Mouse (Mus musculus): ENCODE measurements around the gene Hspb1. TPM values are rescaled to one million over a fixed set of nuclear protein-coding genes. Genes with fewer than 3 reads are reported as not detected.

The Hspb1 gene
- total RNA-seq, 4 experiments from 2014 or later: 202 to 250 (median 231) TPM

DNA sequence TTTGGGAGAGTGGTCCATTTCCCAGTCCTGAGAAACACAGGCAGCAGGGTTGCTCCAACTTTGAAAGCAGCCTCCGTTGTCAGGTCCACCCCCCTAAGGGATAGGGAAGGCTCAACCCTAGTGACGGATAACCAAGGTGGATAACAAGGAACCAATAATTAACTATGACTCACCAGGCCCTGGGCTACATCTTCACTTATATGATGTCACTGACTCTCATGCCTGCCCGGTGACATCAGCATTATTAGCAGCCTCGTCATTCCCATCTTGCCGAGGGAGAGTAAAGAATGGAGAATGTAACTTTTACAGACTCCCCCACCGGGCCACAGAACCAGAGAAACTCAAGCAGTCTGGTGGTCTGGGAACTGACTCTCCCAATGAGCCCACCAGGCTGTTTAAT is 3.1 kb upstream of the Hspb1 start:
- DNase-seq (ENCODE audit: low spot score in 2 of 2): no peak

DNA sequence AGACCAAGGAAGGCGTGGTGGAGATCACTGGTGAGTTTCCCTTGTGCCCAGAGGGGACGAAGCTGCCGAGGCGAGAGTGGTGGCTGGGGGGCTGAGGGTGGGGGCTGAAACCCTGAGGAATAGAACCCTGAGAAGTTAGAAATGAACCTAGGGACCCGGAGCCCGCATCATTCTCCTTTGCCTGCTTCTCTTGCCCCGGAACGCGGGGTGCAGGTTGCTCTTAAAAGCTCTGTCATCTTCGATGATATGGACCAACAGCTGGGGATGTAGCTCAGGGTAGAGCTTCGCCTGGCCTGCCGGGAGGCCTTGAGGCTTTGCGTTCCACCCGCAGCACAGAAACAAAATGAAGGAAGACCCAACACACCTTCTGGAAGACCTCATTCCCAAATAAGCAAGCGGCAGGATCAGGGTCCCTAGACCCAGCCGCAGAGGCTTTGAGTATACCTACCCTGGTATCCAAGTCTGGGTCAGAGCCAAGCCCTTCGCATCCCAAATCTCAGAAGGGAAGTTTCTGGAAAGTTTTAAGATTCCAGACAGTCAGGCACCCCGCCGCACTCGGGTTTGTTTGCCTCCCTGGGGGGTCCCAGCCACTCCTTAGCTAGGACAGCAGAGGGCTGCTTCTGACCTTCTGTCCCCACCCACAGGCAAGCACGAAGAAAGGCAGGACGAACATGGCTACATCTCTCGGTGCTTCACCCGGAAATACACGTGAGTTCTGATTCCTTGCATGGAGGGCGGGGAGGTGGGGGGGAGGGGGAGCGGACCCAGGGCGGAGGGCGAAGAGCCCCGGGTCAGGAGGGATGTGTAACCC is 891 bp downstream of the Hspb1 start:
- DNase-seq (ENCODE audit: low spot score in 2 of 2): no peak

DNA sequence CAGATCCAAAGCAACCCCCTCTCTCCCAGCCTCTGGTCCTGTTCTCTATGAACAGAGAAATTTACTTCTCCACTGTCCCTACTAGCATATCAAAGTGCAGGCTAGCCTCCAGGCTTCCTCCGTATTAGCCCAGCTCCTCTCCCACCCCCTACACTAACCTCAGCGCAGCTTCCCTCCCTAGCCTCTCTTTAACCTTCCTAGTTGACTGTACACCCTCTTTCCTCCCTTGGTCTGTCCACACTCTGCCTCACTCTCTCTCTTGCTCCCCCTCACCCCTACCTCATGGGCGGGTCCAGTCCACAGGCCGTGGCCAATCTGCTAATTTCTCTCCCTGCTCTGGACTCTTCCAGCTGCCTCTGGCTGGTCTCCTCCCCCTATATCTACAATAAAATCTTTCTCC is 2.6 kb downstream of the Hspb1 start:
- DNase-seq (ENCODE audit: low spot score in 2 of 2): no peak

DNA sequence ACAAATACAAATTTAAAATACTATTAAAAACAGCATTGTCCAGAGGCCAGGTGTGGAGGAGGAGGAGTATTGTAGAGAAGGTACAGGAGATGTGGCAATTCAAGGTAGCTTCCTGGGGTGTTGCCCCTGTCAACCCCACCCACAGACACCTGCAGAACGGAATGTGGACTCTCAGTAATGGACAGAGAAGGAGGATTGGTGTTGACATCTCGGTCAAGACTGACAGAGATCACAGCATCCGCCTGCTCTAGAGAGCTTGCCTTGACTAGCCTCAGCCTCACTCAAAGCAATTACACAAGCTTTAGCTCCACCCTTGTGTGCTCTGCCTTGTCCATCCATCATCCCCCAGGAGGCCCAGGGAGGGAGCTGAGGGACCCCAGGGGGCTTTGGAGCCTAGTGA is 3.2 kb downstream of the Hspb1 start:
- no peak for DNase-seq (ENCODE audit: low spot score in 2 of 2)

DNA sequence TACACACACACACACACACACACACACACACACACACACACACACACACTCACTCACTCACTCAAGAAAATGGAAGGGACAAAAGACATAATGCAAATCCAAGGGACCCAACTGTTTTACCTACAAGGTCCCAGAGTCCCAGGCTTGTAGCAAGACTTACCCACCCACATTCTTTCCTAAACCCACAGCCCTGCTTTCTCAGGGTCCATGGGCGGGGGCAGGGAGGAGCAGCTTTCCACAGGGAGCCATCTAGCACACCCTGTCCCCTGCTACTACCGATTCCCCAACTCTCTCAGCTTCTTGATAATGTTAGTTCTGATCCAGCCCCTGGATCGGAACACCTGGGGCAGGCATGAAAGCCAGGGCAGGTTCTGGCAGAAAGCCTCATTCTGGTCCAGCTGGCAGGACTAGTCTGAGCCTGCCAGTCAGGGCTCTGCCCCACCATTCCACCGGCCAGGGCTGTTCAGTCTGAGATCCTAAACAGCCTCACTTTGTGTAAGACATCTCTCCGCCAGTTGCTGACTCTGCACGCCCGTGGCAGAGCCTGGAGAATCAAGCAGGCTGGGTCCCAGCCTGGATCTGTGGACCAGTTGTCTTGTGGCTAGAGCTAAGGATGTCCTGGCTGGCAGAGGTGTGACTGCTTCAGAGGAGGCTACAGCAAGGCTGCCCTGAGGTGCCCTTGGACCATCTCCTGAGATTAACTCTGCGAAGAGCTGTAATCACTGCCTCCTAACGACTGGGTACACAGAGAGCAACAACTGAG is 5.1 kb downstream of the Hspb1 start:
- DNase-seq (ENCODE audit: low spot score in 2 of 2): peak in 1 of 2 experiments; percentile 59

DNA sequence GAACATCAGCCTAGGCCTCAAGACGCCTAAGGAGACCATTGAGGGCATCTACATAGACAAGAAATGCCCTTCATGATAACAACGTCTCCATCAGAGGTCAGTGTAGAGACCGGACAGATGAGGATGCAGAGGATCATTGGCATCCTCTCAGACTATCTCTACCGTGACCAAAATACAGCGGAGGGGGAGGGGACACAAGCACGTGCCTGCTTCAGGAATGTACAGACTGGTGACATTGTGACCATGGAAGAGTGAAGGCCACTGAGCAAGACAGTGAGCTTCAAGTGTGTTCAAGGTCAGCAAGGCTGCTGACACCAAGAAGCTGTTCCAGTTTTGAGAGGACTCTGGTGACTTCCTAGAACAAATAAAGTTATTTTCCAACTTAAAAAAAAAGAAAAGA is 7.2 kb downstream of the Hspb1 start:
- no peak for DNase-seq (ENCODE audit: low spot score in 2 of 2)

DNA sequence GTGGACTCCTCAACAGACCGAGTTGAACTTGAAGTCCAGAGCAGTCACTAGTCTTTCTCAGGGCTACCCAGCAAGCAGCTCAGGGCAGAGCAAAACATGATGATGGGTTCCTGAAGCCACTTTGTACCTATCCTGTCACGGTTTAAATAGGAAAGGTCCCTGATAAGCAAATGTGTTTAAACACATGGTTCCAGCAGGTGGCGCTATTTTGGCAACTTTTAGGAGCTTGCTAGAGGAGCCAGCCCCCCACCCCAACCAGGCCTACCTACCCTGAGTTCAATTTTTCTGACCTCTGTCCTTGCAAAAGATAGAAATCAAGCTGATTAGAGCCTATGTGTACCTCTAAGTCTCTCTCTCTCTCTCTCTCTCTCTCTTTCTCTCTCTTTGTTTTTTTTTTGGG is 10.3 kb downstream of the Hspb1 start:
- no peak for DNase-seq (ENCODE audit: low spot score in 2 of 2)

DNA sequence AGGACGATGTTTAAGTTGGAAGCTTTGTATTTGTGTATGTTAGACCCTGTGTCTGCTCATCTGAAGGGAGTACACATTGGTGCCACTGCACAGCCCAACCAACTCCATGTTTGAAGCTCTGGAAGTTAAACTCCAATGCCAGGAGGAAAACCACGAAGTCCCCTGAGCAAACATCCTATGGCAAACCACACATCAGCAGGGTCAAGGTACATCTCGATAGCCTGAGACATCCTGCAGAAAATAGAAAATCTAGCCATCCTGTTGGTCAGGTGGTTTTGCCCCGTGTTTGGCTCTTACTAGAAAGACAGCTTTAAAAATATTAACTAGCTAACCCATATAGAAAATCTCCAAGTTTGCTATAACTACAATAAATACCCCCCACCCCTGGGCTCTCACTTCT is 11.3 kb downstream of the Hspb1 start:
- no peak for DNase-seq (ENCODE audit: low spot score in 2 of 2)

DNA sequence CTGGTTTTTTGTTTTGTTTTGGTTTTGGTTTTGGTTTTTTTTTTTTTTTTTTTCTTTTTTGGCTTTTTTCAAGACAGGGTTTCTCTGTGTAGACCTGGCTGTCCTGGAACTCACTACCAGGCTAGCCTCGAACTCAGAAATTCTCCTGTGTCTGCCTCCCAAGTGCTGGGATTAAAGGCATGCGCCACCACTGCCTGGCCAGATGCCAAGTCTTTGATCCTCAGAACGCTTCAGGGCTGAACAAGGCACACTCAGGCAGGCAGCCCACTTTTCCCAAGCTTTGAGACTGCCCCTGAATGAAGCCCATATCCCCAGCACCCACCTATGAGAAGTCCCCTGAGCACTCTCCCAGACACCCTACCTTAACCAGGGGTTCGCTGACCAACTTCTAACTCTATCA is 12.1 kb downstream of the Hspb1 start:
- DNase-seq (ENCODE audit: low spot score in 2 of 2): no peak

DNA sequence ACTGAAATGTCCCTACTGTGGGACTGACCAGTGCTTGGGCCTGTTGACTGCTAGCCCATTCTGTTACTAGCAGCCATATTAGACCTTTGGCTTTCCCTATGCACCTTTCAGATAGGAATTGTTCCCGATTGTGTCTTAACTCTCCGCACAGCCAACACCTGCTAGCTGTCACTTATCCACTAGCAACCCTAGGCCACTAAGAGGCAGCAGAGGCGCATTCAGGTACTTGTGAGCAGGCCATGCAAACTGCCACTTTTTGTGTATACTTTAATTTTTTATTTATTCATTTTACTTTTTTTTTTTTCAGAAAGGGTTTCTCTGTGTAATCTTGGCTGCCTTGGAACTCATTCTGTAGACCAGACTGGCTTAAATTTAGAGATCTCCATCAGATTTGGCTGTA is 13.0 kb downstream of the Hspb1 start:
- DNase-seq (ENCODE audit: low spot score in 2 of 2): no peak

DNA sequence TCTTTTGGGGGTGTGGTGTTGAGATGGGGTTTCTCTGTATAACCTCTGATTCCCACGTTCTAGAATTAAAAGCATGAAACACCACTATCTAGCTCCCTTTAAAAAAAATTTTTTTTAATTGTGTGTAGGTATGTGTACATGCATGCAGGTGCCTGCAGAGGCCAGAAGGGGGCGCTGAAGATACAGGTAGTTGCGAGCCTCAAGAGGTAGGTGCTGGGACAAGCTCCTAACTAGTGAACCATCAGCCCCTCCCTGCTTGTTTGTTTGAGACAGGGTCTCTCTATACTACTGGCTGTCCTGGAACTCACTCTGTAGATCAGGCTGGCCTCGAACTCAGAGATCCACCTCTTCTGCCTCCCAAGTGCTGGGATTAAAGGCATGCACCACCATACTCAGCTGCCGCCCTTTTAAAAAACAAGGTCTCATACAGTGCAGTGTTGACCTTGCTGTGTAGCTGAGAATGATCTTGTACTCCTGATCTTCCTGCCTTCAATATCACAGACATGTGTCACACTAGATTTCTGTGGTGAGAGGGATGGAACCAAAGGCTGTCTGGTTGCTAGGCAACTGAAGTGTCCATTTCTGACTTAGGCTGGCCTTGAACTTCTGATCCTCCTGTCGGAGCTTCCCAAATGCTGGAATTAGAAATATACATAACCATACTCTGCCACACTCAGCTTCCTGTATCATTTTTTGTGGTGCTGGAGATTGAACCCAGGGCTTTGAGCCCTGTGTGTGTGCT is 13.8 kb downstream of the Hspb1 start:
- DNase-seq (ENCODE audit: low spot score in 2 of 2): no peak

DNA sequence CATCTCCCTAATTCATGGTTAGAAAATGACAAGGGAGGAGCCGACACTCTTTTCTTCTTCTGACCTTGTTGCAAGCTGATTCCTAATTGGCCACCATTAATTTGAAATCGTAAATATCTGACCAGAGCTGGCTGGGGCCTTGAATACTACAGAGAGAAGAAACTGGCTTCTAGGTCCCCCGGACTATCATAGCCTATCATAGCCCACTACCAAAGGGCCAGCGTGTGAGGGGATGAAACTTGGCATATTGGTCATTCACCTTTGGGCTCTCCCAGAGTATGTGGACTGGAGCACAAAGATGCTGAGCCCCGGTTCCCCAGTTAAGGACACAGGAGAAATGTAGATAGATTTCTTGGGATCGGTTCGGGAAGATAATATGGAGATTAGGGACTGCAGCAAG is 15.3 kb downstream of the Hspb1 start:
- no peak for DNase-seq (ENCODE audit: low spot score in 2 of 2)

DNA sequence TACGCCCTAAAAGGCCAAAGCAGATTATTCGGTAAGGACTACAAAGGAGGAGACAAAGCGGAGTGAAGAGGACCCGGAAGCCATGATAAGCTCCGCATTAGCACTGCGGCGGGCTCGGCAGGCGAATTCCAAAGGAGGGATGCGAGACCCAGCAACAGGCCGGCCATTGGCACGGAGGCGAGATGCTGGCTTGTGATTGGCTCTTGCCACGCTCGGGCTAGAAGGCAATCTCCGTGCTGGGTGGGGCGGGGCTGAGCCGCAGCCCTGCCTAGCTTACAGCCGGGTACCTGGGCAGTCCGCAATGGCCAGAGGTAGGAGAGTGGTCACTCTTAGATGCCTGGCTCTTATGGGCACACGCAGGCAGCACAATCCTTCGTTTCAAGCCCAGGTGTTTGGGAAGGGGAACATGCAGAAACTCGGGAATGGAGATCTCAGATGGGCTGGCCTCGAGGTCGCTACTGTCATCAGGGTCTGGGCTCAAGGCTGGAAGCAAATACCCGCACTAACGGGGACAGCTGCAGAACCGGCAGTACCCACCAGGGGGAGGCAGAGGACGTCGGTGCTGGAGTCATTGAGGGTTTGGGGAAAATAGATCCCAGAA is 15.9 kb downstream of the Hspb1 start:
- peak; percentile 88 to 90 for DNase-seq (ENCODE audit: low spot score in 2 of 2)

DNA sequence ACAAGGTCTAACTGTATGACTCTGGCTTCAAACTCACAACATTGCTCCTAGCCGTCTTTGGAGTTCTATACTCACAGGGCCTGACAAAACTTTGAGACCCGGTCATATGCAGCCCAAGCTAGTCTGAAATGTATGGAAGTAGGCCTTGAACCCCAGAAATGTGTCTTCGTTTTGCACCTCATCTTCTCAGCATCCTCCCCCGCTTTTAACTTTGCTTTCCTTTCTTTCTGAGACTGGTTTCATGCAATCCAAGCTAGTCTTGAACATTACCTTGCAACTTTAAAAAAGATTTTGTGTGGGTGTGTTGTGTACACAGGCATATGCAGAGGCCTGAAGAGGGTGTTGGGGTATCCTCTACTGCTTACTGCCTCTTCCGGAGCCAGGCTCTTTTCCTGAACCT is 16.5 kb downstream of the Hspb1 start:
- DNase-seq (ENCODE audit: low spot score in 2 of 2): no peak

DNA sequence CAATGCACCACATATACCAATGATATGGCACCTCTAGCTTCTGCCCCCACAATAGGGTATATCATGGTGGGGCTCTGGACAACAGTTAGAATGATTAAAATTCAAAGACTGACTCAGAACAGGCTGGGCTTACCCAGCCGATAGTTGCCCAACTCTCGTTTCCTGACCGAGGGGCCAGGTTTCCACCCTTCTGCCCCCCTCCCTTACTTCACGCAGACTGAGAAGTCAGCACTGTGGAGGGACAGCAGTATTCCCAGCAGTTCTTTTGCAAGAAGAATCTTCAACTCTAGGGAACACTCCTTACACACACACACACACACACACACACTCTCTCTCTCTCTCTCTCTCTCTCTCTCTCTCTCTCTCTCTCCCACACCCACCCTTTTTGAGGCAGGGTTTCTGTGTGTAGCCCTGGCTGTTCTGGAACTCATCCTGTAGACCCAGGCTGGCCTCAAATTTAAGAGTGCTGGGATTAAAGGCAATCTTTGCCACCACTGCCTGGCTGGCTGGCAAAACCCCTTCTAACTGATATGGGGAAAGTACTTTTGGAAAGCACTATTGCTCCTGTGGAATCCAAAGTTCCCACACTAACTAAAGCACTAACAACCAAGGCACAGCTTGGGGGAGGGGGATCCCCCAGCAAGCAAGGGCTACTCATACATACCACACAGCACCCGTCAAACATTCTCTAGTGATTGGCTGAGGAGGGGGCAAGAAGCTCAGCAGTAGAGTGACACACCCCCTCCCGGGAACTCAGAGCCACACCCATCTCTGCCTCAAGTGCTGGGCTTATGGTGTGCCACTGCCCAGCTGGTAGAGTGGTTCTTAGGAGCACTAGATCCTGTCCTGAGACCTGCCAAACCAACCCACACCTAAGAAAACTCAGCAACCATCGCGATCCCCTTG is 17.9 kb downstream of the Hspb1 start:
- no peak for DNase-seq (ENCODE audit: low spot score in 2 of 2)

DNA sequence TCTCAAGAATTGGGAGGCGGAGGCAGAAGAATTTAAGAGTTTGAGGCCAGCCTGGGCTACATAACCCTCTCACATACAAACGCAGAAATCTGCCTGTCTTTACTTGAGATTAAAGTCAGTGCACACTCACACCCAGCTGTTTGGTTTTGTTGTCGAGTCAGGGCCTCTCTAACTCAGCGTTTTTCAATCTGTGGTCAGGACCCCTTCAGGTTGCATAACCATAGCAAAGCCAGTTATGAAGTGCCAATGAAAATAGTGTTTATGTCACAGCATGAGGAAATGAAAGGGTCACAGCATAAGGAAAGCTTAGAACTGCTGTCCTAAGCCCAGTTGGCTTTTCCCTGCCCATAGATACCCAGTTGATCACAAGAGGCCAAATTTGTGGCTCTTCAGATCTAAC is 19.1 kb downstream of the Hspb1 start:
- no peak for DNase-seq (ENCODE audit: low spot score in 2 of 2)

DNA sequence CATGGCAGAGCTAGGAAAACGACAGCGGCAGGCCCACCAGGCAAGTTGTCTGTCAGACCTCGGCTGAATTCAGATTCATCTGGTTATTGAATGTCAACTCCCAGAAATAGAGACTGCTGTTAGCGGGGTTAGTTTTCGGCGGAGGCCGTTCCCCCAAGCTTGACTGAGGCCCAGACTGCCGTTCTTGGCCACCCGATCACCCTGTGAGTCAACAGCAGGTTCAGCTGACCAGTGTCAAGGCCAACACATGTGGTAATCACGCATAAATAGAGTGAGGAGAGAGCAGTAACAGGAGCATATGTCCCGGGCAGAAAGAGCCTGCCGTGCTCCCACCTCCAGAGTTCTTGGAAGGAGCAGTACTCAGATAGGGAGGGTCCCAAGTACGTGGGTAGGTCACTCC is 19.5 kb downstream of the Hspb1 start:
- DNase-seq (ENCODE audit: low spot score in 2 of 2): peak; percentile 86 to 89

DNA sequence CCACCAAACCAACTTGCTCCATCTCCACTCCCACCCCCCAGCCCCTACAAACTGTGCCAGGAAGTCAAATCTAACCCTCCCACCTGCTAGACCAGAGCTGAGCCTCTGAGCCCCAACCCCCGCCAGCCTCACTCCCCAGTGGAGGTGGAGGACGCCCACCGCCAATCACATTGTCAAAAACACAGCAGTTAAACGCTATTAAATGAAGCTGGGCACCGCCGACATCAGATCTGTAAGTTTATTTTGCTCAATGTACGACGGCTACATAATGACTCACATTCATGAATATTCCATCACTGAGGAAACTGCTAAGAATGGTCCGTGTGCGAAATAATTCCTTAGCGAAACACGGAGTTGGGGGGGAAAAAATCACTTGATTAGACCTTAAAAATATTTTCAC is 20.5 kb downstream of the Hspb1 start:
- DNase-seq (ENCODE audit: low spot score in 2 of 2): no peak

DNA sequence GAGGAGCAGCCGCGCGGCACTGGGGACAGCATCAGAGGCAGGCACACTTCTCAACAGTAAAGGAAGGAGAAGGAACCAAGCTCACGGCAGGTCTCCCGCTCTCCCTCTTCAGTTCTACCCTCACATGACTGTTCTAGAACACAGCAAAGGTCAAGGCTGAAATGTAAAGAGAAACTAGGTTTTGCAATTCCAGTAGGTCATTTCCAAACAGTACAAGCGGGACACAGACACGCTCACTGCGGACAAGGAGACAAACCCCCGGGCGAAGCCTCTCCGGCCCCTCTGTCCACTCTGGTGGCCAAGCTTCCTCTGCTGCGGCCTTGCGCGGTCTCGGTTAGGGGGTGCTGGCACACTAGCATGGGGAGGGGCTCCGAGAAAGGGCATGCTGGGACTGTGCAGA is 21.3 kb downstream of the Hspb1 start:
- no peak for DNase-seq (ENCODE audit: low spot score in 2 of 2)

DNA sequence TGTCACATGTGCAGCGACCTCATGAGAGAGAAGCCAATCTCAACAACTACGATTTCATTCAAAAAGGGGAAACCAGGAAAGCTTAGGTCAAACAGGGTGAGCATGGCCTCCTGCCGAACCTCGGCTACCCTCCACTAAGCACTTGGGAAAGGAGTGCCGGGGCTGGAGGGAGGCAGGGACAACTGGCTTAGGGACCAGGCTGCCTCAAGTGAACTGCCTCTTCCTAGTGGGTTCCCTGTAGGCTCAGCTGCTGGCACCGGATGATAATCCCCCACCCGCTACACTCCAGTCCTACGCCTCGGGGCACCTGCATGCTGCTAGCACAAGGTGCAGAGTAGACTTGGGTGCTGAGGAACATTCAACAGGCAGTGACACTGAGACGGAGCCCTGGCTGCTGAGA is 21.9 kb downstream of the Hspb1 start:
- no peak for DNase-seq (ENCODE audit: low spot score in 2 of 2)

DNA sequence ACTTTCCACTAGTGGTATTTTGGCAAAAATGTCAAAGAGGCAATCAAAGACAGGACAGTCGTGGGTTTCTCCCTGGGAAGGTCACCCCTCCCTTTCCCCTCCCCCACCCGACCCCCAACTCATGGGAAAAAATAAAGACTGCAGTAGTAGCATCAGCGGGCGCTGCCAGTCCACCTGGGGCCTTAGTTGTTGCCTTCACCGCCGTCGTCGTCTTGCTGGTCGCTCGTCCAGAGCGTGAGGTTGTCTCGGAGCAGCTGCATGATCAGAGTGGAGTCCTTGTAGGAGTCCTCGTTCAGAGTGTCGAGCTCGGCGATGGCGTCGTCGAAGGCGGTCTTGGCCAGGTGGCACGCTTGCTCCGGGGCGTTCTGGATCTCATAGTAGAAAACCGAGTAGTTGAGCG is 23.1 kb downstream of the Hspb1 start:
- DNase-seq (ENCODE audit: low spot score in 2 of 2): no peak
